Mouse (Mus musculus): ENCODE results near the gene Ulk3.
A peak's percentile ranks its signal among the peaks of the same experiment; 100 is the strongest.

The Ulk3 gene

GRCm38 (mm10) chr9:57589224-57590126, at the start of gene Ulk3:
Ulk3 (plus strand) TSS chr9:57589452.
- DNase-seq (ENCODE audit: low spot score), result peak; percentile 85

- no peak for DNase-seq (ENCODE audit: low spot score)
Observed at GRCm38 (mm10) chr9:57539550-57539949, 49.7 kb upstream of the Ulk3 start.

- DNase-seq (ENCODE audit: low spot score), result peak; percentile 63
Observed at GRCm38 (mm10) chr9:57541312-57541711, 47.9 kb upstream of the Ulk3 start.

DNA sequence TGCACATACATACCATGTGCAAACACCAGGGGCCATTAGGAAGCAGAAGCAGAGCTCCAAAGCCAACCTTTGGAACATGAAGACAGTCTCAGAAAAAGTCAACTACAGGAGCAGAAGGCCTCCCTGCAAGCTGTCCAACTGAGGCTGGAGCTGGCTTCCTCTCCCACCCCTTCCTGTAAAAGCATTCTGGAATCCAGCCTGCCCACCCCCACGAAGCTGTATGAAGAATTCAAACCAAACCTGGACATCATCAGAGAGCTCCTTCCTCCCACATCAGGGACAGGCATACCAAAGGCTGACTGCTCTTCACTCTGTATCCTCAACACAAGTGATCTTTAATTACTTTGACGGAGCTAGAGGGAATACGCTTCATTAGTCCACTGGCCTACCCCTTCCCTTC, 45.3 kb upstream of the Ulk3 start:
- DNase-seq (ENCODE audit: low spot score), result no peak

DNA sequence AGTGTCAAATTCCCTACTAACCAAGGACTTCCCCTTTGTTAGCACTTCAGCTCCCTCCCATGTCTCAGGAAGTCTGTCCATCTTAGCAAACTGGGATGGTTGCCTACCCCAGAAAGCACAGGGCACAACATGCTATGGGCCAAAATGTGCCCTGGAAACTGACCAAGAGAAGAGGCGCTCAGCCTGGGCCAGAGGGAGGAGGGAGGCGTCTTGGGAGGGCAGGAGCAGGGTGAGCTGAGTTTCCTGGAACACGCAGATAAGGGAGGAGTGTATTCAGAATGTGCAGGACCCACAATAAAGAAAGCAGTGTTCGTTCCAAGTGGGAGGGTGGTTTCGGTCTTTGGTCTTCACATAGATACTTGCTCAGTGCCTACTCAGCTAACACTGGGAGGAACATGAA, 42.0 kb upstream of the Ulk3 start:
- DNase-seq (ENCODE audit: low spot score), result peak; percentile 79

GRCm38 (mm10) chr9:57547869-57548268, 41.4 kb upstream of the Ulk3 start:
- no peak for DNase-seq (ENCODE audit: low spot score)

DNA sequence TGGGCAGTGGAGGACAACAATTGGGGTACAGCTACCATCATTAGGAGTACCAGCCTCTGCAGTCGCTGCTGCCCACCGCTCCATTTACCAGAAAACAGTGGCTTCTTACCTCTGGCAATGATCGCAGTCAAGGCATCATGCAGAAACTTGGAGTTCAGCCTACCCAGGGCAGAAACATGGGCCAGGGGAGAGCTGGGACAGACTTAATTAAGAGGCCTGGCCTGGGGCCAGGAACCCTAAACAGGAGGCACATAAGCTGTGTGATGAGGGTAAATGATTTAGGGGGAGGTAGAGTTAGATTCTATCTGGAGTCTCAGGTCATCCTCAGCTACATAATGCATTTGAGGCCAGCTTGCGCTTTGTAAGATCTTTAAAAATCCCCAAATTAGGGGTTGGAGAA, 40.1 kb upstream of the Ulk3 start:
- no peak for DNase-seq (ENCODE audit: low spot score)

DNA sequence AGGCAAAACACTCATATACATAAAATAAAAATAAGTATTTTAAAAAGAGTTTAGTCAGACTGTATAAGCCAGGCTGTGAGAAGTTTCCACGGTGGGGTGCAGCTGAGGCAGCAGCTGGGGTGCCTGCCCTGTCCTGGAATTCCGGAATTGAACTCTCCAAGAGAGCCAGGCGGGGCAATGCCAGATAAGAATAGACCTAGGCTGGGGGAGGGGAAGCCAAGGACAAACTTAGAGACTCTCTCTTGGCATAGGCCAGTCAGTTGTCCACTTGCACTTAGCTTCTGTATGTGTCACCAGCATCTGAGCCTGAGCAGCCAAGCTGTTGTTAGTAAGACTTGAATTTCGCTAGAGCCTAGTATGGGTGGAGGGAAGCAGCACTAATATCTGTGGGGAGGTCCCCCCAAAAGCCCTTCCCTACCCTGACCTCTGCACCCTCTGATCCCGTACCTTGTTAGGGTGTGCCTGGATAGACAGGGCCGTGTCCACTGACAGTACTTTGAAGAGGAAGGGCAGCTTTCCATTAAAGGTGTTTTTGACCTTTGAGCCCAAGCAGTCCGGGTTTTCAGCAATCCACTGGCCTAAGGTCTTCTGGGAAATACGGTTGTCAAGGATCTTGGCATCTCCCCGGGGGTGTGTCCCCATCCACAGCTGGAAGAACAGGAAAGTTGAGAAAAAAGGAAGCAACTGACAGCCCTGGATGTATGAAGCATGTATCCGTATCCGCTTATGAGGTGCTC, 39.0 kb upstream of the Ulk3 start:
- DNase-seq (ENCODE audit: low spot score), result no peak

DNA sequence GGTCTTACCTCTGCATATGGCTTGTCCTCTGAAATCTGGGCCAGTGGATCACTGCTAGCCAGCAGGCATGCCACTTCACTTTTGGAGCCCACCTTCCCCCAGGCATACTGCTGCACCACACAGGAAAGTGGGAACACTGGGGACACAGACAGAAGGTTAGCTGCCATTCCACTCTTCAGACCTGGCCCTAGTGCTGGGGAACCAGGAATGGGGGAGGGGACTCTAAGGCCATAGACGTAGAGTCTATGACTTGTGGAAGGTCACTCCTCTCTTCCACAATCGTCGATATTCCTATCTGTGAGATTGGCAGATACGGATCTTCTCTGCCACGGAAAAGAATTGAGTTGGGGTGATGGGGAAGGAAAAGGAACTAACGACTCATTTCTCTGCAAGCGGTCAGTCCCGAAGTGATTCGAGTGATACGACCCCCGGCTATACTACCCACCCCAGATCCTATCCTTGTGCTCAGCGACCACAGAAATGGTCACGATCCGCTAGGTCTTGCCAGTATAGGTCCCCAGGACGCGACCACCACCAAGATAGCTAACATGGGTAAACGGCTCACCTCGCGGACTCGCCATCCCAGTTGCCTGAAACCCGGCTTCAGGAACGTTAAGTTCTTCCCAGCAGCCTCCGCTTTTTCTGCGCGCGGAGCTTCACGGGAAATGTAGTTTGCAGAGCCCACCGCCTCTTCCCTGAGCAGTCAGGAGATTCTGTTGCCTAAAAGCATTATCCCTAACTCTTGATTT, 36.9 kb upstream of the Ulk3 start, which contains the start of gene Mpi:
TSS of gene Mpi (minus strand) at position 625 of the 749 bp plus-strand sequence.
- peak; percentile 82 for DNase-seq (ENCODE audit: low spot score)

- no peak for DNase-seq (ENCODE audit: low spot score)
Observed at GRCm38 (mm10) chr9:57553119-57553518, 36.1 kb upstream of the Ulk3 start.

GRCm38 (mm10) chr9:57554753-57555152, 34.5 kb upstream of the Ulk3 start:
- no peak for DNase-seq (ENCODE audit: low spot score)

- DNase-seq (ENCODE audit: low spot score), result no peak
Observed at GRCm38 (mm10) chr9:57557215-57557614, 32.0 kb upstream of the Ulk3 start.

- no peak for DNase-seq (ENCODE audit: low spot score)
Observed at GRCm38 (mm10) chr9:57558625-57559024, 30.6 kb upstream of the Ulk3 start.

DNA sequence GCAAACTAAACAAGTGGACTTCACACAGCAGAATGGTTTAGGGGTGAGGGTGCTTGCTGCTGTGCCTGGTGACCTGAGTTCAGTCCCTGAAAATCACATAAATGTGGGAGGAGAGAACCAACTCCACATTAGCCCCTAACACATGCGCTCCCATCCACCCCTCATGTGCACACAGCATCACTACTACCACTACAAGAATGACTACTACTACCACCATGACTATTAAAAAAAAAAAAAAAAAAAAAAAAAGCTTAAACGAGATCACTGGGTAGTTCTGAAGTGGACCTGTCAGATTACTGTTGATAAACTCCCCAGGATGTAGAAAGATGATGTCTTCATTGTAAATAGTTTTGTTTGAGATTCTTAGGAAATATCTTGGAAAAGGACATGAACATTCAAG, 29.7 kb upstream of the Ulk3 start:
- DNase-seq (ENCODE audit: low spot score), result no peak

DNA sequence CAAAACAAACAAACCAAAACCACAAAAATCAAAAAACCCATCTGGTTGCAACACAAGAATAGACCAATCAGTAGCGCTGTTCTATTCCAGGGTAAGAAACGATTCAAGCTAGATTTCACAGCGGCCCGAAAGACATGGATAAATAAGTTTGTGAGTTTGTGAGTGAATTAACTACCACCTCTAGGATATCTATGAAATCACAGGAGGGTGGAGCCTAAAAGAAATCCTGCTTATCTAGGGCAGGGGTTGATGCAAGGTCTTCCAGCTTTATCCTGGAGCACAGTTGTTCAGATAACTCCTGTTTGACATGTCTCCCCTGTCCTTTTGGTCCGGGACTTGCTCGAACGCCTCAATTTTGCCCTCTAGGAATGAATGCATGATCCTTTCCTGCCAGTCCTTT, 29.0 kb upstream of the Ulk3 start:
- DNase-seq (ENCODE audit: low spot score), result no peak

DNA sequence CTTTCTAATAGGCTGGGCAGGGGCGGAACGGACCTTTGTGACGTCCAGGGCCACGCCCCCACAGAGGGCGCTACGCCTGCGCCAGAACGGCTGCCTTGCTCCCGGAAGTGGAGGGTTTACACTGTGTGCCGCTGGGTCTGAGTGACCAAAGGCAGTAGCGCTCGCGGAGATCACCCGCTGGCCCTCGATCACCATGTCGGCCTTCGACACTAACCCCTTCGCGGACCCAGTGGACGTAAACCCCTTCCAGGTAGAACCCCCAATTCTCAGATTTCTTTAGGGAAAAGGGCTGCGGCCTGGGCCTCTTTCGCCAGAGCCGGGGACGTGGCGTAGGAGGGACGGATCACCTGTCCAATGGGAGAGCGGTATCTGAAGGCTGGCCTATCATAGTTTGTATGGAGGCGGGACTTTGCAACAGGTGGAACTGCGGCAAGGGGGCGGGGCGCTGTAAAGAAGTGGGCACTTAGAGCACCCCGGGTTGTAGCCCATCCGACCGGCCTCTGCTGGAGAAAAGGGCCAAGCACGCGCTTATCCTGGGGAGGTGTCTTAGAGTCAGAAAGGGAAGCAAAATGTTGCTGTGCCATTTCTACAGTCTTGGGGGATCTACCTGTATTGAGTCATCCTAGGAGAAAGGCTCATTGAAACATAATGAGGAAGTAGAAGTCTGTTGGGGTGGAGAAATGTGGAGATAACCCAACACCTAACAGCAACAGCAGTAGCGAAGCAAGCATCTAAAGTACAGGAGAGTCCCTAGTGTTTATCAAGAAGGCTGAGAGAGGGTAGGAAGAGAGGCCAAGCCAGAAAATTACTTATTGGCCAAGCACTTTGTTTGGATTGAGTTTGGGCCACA, 28.2 kb upstream of the Ulk3 start, which contains the start of gene Scamp2:
TSS of gene Scamp2 (plus strand) at position 83 of the 850 bp plus-strand sequence.
- DNase-seq (ENCODE audit: low spot score), result peak; percentile 95

DNA sequence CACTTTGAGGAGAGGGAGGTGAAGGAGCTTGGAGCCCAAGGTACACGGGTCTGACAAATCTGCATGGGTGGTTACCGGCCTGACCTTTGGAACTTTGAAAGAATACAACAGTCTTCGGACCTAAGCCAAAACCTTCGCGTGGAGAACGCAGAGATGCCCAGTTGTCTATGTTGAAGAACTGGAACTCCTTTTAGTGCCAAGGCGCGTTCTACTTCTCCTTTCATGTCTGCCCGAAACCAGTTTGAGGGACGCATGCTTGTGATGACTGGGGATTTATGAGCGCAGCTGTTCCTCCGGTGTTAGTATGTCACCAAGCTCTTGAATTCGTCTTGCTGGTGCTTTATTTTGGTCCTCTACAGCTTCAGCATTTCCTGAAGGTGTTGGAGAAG, 27.5 kb upstream of the Ulk3 start:
- no peak for DNase-seq (ENCODE audit: low spot score)

GRCm38 (mm10) chr9:57562896-57563372, 26.3 kb upstream of the Ulk3 start:
- peak; percentile 69 for DNase-seq (ENCODE audit: low spot score)

DNA sequence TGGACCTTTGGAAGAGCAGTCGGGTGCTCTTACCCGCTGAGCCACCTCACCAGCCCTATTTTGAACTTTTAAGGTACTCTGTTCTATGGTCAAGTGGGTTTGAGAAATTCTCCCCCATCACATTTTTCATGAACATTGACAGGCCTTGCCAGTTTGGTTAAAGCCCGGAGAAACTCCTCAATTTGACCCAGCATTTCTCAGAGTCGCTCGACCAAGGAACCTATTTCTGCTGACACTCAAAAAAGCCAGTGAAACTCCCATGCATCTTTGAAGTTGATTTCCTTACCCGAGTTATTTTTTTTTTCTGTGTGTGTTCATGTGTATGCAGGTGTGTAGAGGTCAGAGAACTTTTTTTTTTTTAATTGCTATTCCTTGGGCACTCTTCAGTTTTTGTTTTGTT, 24.6 kb upstream of the Ulk3 start:
- DNase-seq (ENCODE audit: low spot score), result no peak

DNA sequence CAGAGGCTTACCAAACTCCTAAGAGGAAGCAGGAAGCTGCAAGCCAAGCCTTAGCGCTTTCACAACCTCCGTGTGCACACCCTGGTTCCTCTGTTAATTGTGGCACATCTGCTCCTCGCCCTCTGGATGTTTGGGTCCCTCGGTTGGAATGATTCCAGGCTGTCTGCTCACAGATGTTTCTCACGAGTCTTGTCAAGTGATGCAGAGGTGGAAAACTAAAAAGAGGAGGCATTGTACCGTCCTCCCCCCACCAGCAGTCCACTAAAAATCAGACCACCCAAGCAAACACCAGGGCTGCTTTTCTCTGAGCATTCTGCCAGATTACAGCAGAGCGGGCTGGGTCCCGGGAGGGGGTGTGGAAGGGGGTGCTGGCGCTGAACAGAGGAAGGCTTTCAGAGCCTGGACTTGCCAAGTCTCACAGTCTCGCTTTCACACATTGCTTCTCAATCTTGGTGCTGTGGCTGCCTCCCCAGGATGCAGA, 23.5 kb upstream of the Ulk3 start:
- peak; percentile 69 for DNase-seq (ENCODE audit: low spot score)

GRCm38 (mm10) chr9:57566846-57567245, 22.4 kb upstream of the Ulk3 start:
- DNase-seq (ENCODE audit: low spot score), result no peak

Data from testis, postnatal 10 days (tissue).